ENCODE assay signal across 8 mouse cellular contexts in genomic region chr15:99875334-99875869, GRCm38 (mm10). TPM values are rescaled to one million over a fixed set of nuclear protein-coding genes. Genes with fewer than 3 reads are reported as not detected.
DNase-seq lines count a peak whose midpoint lies in the region; ATAC-seq lines count a peak whose summit lies in the region.

TSS of gene Lima1 (minus strand) at chr15:99875456.

- intact Hi-C loops in gastrocnemius, postnatal 14 days (cut with DNase I; ENCODE audit: low total_unique reads), result no loop called here
- intact Hi-C loops in left cerebral cortex, postnatal 10 days (cut with DNase I), result no loop called here

- peak; percentile 95 for ATAC-seq in inflammation-experienced regulatory T-cells, adult 6 months
- ATAC-seq in megakaryocyte-erythroid progenitor cell, adult 5-6 weeks (replicated peaks; ENCODE audit: low FRiP score, low TSS enrichment, poor library complexity, severe bottlenecking), result peak; percentile 95

- DNase-seq in adipocyte (ENCODE audit: low spot score), result peak; percentile 91
- DNase-seq in embryo, embryonic 10 days (ENCODE audit: low spot score), result peak; percentile 95
- peak; percentile 88 for DNase-seq in gastrocnemius, postnatal 14 days
- DNase-seq in left cerebral cortex, postnatal 10 days (ENCODE audit: extremely low spot score in 1 of 2, low spot score in 2 of 2), result peak; percentile 59 to 93
- DNase-seq in right cerebral cortex, postnatal 25 days, result peak; percentile 77
- peak; percentile 84 to 86 for DNase-seq in urinary bladder, postnatal 4 days (ENCODE audit: low spot score in 2 of 2)

RNA-seq across cellular contexts. Expression of gene Lima1, which starts in this region (rescaled TPM):
- total RNA-seq in gastrocnemius, postnatal 14 days (2021), result 10 to 100 TPM; 16.8 to 23.0 TPM
- polyA plus RNA-seq in inflammation-experienced regulatory T-cells, adult 6 months (2017; shearing (Covaris generic)), result 1 to 10 TPM; 2.2 to 2.9 (median 2.3) TPM
- 1 to 10 TPM; 8.2 to 9.8 TPM for total RNA-seq in left cerebral cortex, postnatal 10 days (2021)
- 0.09 TPM in 1 of 2 replicates, not detected in the other for total RNA-seq in megakaryocyte-erythroid progenitor cell, adult 5-6 weeks (2014; fragmentation: Nextera tagmentation)
- total RNA-seq in megakaryocyte-erythroid progenitor cell, adult 5-6 weeks (2017), result 0.11 TPM in 1 of 2 replicates, not detected in the other

Comparison
In these comparisons a context has a peak if more than half of its experiments do, and no peak if none do; other contexts are left out.
1. Peak in every context shown above with its lines: DNase-seq and ATAC-seq.
2. RNA of gene Lima1 (total RNA-seq): 16.8 to 23.0 TPM in gastrocnemius, postnatal 14 days and 8.2 to 9.8 TPM in left cerebral cortex, postnatal 10 days; 0.09 to 0.11 TPM in megakaryocyte-erythroid progenitor cell, adult 5-6 weeks; every median in the first group is over 4 times any median in the second.
3. Peak in ATAC-seq in megakaryocyte-erythroid progenitor cell, adult 5-6 weeks; RNA of the gene not detected or under 1 TPM.